Mouse (Mus musculus) cerebellum, postnatal 4 days (tissue): ENCODE data around the gene Nkg7.
"Not testable (repeated sequence)": the region's sequence is repeated elsewhere in the genome, so short reads cannot be mapped to it uniquely, and the experiment has no call there.

Experiments
- DNase-seq, 2 experiments: peaks; one replicate each; pipeline ENCODE4 v3.0.0; 2022; ENCODE audit warnings: low spot score in 2 of 2, mixed read lengths in 1 of 2

Nkg7 gene

DNA sequence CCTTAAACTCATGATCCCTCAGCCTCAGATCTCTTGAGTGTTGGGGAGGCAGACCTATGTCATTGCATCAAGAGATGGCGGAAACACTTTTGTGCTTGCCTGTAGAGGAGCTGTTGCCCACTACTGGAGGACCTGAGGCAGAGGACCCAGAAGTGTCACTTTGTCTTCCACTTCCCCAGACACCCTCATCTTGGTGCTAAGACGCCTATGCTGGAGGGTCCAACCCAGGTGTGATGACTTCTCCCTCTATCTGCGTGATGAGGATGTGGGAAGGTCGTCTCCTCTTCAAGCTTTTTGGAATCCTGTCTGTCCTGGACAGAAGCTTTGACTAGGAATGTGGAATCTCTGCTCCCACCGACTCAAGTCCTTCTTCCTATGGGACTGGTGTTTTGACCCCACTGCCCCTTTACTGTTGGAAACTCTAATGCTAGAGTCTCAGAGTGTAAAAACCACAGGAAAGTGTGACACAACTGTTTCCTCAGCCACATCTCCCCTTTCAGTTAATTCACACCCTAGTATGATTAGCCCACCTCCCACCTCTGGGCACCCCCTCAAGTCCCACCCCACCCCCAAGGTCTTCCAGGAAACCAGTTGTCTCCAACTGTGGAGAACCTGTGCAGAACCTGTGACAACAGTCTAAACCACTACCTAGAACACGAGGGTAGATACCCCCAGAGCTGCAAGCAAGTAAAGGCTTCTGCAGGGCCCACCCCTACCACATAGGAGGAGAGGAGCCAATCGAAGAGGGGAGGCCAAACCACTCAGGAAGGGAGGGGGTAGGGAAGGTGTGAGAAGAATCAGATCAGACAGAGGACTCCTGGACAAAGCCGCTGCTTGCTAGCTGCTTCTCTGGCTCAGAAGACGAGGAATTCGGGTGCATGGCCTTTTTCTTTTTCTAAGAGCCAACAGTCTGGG lies at the start of gene Nkg7:
Gene Nkg7 (plus strand): TSS at position 733 of the 915 bp plus-strand sequence.
- no peak for DNase-seq

DNA sequence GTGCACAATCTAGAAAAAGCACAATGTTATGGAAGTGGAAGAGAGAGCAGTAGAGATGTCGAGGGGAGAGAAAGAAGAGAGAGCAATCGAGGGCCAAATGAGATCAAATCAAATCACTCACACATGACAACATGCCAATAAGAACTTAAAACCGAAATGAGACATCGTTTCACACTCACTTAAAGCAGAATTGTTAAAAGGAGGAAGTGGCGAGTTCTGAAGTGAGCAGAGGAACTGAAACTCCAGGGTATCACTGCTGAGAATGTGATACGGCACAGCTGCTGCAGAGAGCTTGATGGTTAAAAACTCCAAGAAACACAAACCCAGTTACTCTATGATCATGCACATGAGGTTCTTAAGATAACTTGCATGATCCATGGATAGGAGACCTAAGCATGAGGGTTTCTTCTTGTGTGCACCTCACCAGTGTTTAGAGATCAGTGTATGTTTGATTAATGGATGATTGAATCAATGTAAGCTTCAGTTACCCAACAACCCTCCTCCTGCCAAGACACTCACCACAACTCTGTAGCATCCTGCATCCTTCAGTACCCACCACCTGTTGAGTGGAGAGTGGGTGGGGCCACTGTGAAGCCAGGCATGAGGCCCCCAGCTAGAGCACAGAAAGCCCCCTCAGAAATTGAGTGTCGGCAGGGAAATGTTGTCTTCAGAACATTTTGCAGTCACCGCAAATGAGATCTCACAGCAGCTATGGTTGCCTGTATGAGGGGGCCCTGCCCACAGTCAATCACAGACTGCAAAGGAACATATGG lies 44.3 kb upstream of the Nkg7 start:
- no peak for DNase-seq

DNA sequence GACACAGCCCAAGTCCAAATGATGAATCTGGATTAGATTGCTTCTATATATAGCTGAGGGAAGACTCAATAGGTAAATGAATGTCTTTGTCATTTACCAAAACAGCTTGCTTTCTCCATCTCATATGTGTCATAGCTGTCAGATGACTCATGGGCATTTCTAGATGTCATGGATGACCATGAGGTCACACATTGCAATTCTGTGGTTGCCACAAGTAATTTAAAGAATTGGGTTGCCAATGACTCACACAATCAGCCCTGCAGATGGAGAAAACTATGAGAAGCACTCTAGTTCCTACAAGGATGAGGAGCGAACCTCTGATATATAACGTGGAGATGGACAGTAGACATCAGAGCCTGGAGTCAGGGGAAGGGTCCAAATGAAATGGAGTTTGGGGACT lies 37.4 kb upstream of the Nkg7 start:
- DNase-seq: no peak

DNA sequence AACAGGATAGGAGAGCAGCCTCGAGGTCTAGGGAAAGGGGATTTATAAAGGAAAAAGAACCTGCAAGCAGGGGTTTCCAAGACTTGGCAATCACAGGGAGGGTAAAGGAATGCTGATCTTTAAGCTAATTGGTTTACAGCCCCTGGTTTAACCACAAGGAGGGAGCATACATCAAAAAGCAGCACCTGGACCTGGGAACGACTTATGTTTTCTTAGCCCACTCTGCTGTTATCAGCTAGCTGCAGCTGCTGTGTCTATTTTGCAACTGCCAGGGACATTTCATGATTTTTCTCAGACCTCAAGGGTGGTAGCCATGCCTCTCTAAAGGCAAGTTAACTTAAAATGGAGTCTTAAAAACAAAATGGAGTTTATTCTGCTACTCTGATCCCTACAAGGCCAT lies 34.2 kb upstream of the Nkg7 start:
- DNase-seq: no peak

DNA sequence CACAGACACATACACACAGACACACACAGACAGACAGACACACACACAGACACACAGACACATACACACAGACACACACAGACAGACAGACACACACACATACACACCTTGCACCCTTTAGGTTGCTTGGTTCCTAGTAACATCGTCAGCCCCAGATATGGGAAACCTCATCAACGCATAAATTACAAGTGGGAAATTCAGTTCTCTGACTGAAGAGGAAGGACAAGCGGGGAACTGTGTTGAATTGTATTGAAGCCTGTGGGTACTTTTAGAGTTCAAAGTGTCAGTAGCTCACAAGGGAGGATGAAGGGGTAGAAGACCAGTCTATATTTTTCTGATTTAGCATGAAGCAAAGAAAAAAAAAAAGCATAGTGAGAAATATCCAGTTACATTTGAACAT lies 29.3 kb upstream of the Nkg7 start:
- no peak for DNase-seq

DNA sequence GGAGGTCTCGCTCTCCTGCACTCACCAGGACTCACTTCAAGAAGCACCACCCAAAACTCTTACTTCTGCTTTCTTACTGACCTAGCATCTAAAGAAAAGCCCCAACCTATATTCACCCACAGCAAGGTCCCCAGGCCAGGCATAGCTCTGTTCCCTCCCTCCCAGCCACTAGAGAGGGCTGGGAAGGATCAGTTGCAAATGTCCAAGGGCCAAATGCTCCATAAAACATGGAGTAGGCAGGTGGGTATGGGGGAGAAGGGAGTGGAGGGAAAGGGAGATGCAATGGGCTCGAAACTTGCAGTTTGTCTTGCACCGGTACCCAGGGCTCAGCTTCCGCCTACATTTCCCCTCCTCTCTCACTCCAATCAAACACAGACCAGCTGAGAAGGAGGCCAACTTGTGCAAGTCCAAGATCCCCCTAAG lies 28.7 kb upstream of the Nkg7 start, which contains the start of gene Siglecg:
Gene Siglecg (plus strand): TSS at position 74 of the 423 bp plus-strand sequence.
- DNase-seq: no peak

DNA sequence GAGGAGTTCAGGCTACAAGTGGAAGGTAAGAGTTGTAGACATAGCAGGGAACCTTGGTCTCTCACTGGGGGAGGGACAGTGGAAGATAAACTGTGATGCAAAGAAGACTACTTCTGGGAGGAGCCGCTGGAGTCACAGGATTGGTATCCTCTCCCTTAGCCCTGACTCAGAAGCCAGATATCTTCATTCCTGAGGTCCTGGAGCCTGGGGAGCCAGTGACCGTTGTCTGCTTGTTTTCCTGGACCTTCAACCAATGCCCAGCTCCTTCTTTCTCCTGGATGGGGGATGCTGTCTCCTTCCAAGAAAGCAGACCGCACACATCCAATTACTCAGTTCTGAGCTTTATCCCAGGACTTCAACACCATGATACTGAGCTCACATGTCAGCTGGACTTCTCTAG lies 27.8 kb upstream of the Nkg7 start:
- no peak for DNase-seq

DNA sequence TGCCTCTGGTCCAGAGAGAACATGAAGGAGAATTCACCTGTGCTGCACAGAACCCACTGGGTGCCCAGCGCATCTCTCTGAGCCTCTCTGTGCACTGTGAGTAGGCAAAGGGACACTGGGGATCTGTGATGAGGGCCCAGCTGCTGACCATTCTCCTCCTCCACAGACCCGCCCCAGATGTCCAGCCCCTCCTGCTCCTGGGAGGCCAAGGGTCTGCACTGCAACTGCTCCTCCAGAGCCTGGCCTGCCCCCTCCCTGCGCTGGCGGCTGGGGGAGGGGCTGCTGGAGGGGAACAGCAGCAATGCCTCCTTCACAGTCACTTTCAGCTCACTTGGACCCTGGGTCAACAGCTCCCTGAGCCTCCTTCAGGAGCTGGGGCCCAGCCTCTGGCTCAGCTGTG lies 25.1 kb upstream of the Nkg7 start:
- DNase-seq: not testable (repeated sequence)

DNA sequence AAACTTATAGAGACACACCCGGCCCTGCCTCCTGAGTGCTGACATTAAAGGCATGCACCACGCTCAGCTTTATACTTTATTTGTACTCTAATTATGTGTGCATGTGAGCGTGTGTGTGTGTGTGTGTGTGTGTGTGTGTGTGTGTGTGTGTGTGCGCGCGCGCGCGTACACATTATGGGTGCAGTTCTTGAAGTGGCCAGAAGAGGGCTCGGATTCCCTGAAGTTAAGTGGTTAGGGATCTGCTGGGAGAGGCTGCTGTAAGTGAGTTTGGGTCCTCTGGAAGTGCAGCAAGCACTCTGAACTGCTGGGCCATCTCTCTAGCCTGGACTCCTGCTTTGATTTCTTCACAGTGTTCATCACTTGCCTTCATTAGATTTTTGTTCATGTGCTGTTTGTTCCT lies 19.6 kb upstream of the Nkg7 start:
- no peak for DNase-seq

DNA sequence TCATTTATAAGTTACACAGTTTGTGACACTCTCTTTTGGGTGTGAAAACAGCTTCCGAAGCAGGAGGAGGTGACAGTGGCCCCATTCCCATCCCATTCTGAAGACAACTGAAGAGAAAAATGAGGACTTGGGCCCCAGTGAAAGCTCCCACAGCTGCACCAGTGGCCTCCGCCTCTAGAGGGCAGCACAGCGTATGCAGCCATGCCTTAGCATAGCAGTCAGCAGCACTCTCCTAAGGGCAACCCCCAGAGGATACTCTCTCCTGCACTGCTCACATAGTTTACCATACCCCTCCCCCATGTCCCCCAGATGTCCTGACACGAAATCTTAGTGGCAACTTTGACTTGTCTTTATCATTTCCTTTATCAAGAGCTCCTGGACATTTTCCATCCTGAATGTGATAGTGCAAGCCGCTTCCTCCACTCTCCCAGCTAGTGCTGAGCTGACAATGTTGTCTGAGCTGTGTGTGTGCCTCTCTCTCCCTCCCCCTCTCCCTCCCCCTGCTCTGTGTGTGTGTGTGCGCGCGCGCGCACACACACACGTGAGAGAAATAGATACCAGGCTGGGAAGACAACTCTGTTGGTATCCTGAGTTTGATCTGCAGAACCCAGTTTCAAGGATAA lies 13.8 kb upstream of the Nkg7 start:
- DNase-seq: peak; percentile 67 to 77

DNA sequence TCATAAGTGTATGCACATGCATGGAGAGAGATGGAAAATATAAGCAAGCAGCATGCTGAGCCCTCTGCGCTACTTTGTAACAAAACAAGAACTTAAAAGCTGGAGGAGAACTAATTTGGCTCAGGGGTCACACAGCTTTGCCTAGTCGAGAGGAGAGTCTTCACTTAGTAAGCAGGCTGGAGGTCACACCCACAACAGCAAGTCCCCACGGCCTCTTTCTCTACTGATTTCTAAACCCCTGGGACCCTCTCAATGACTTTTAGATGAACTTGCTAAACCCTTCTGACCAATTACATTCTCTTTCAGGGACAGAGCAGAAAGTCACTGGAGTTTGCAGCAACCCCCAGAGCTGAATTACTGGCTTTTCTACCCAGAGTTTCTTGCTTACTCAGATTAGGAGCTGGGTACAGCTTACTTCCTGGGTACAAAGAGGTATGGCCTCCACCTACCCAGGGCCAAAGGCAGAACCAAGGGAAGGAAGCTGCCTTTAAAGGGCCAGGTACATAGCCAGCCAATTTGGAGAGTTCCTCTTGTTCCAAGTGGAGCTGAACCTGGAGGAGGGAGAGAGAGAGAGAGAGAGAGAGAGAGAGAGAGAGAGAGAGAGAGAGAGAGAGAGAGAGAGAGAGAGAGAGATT lies 12.8 kb upstream of the Nkg7 start:
- DNase-seq: no peak

DNA sequence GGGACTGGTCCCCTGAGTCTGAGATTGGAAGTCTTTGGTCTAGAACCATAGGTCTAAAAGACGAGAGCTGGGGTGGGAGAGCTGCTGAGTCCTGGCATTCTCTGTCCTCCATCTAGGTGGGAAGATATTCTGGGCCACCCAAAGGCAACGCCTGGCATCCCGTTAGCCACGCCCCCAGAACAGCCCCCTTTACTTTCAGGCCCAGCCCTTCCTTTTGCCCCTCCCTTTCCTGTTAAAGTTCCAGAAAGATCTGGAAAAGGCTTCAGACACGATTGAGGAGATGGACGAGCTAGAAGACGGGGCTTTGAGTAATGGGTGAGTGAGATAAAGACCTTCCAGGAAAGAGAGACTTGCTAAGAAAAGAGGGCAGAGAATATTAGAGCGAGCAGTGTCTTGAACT lies 9.5 kb upstream of the Nkg7 start, which contains the start of gene Lim2:
Gene Lim2 (plus strand): TSS at position 265 of the 400 bp plus-strand sequence.
- DNase-seq: no peak

DNA sequence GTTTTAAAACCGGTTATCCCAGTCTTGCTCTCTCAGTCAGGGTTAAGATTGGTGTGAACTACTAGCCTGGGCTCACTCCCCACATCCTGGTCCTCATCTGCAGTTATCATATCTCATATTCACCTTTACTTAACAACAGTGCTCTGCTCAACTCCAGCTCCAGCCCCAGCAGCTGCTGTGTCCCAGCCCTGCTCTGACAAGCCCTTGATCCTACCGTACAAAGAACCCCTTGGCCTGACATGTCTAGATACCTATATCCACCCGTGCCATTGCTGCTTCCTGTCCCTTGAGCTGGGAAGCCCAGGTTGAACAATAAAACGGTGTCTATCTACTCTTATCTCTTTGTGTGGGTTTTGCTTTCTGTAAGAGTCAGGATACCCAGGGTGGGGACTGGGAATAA lies 7.4 kb upstream of the Nkg7 start:
- no peak for DNase-seq

DNA sequence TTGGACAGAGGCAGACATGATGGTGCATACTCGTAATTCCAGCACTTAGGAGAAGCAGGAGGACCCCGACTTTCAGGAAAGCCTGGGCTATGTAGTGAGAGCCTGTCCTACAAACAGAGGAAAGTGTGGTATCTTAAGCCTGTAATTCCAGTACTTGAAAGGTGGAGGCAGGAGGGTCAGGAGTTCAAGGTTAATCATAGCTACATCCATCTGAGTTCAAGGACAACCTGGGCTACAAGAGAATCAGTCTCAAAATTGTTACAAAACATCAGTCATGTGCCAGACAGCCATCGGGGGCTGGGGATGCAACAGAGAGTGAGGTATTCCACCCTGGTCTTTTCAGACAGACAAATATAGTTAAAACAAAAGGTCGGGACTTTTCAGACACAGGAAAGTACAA lies 4.0 kb upstream of the Nkg7 start:
- no peak for DNase-seq

DNA sequence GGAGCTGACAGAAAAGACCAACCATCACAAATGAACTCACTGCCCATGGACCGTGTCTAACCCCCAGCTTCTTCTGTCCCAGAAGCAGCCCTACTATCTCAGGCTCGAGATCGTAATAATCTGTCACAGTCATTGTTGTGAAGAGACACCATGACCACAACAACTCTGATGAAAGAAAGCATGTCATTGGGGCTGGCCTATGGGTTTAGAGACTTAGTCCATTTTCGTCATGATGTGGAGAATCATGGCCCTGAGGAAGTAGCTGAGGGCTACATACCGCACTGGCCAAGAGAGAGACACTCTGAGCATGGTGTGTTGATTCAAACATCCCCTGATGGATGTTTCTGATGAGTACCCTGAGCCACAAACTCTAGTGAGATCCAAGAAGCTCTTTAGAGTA lies 2.2 kb upstream of the Nkg7 start:
- DNase-seq: no peak

DNA sequence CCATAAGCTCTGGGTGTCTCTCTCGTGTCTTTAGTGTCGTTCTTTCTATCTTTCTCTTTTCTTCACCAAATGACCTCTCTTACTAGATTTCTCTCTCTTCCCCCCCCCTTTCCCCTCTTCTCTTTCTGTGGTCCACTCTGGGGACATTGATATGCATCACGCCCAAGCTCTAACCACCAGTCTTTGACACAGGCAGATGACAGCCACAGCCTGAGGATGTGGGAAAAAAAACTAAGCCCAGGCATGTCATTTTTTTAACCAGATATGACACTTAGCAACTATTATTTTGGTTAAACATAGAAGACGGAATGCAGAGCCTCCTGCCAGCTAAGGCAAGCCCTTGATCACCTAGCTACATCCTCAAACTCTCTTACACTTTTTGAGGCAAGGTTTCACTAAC lies 1.7 kb downstream of the Nkg7 start:
- DNase-seq: no peak

DNA sequence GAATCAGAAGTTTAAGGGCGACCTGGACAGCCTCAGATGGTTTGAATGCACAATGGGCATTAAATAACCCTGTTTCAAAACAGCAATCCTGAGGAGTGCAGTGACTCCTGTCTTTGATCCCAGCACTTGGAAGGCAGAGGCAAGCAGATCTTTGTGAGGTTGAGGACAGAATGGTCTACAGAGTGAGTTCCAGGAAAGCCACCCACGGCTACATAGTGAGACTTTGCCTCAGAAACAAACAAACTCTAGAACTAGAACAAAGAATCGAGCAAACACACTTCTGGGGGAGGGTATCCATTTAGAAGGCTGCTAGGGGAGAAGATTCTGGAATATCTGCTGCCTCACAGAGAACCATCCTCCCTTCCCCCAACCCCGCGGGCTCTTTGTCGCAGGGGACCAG lies 3.6 kb downstream of the Nkg7 start, which contains the start of gene Cldnd2:
Gene Cldnd2 (plus strand): TSS at position 301 of the 400 bp plus-strand sequence.
- DNase-seq: no peak

DNA sequence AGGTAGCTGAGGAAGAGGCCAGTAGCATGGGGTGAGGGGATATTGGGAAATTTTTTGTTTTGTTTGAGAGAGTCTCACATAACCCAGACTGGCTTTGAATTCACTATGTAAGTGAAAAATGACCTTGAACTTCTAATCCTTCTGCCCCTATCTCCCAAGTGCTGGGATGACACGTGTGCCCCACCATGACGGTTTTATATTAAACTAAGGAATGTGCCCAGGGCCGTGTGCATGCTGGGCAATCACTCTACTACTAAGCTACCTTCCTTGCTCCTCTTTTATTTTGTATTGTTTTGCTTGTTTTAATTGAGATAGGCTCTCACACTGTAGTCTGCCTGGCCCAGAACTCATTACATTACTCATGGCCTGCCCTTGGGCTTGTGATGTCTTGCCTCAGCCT lies 4.2 kb downstream of the Nkg7 start:
- DNase-seq: no peak

DNA sequence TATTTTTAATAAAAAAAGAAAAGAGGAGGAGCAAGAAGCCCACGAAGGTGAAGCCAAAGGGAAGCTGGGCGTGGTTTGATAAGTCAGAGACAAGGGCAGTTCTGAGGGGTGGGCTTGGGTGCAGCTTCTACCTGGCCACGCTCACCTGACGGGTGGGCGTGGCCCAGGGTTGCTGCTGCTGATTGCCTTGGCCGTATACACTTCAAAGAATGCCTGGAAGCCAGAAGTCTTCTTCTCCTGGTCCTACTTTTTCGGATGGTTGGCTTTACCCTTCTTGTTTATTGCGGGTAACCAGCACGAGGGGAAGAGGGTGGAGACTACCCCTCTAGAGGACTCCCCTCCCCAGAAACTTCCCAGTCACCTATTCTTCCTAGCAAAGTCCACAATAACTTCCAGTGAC lies 5.8 kb downstream of the Nkg7 start:
- no peak for DNase-seq

DNA sequence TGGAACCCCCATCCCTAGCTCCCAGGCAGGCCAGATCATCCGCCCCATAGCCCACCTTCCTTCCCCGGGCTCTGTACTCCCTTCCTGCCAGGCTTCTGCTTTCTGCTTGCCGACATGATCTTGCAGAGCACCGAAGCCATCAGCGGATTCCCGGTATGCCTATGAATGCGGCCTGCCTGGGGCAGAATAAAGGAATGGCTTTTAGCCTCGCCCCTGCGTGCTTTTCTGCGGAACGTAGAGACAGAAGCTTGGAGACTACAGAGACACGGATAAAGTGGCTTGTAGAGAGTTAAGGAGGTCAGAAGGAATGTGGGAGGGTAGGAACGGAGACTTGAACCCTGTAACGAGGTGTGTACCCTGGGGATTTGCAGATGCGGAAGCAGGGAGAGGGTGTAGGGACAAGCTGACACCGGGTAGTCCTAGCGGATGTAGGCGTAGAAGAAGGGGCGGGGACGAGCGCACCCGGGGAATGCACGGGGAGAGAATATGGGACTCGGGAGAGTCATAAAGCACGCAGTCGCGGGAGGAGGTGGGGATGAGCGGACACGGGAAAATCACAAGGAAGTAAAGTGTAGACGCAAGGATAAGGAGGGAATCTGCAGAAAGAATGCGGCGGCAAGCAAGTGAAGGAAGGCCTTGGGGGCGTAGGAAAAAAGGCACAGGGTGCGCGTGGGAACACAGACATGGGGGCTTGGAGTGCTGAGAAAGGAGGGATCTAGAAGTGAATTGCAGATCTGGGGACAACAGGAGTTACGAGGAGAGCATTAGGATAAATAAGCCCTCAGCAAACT lies 6.4 kb downstream of the Nkg7 start:
- DNase-seq: peak; percentile 33 to 42

DNA sequence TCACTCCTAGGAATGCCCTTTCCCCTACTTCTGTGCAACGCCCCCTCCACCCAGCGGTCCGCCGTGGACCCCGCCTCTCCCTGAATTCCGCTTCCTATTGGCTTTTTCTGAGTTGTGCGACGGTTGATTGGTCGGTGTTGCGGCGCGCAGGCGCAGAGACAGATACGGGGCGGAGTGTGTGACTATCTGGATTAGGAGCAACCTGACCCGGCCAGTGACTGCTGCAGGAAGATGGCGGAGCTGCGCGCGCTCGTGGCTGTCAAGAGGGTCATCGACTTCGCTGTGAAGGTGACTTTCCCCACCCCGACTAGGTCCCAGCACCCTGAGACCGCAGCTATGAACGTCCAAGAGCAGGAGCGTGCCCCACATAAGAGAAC lies 7.0 kb downstream of the Nkg7 start, which contains the start of the genes Etfb and Gm45233:
Gene Etfb (plus strand): TSS at position 167 of the 377 bp plus-strand sequence.
Gene Gm45233 (plus strand): TSS at position 212 of the 377 bp plus-strand sequence.
- DNase-seq: peak; percentile 82 to 89
